Mouse (Mus musculus) liver, embryonic 16.5 days (tissue): ENCODE measurements around the gene Gm45711. TPM values are rescaled to one million over a fixed set of nuclear protein-coding genes. Genes with fewer than 3 reads are reported as not detected.
"Not testable (repeated sequence)": the region's sequence is repeated elsewhere in the genome, so short reads cannot be mapped to it uniquely, and the experiment has no call there.

ENCODE experiments used
- ATAC-seq: fragments of 200-750 bp; cut with Nextera tagmentation; 2 replicates; pipeline ENCODE4 v1.8.0; 2017; ENCODE audit warnings: low read depth, mild to moderate bottlenecking, moderate number of reproducible peaks, moderate library complexity
- H3K27ac ChIP-seq: fragments of 300-500 bp; sonication (generic); 2 replicates; pipeline ENCODE4 v1.5.1; 2014; ENCODE audit warnings: mild to moderate bottlenecking, low read length
- H3K27me3 ChIP-seq: fragments of 300-500 bp; sonication (generic); 2 replicates; pipeline ENCODE4 v1.6.1; 2014; ENCODE audit warnings: low read depth, low read length, mixed read lengths; ENCODE audit not compliant: control insufficient read depth, insufficient read depth
- H3K36me3 ChIP-seq: fragments of 300-500 bp; sonication (generic); 2 replicates; pipeline ENCODE4 v1.6.1; 2014; ENCODE audit warnings: mild to moderate bottlenecking; ENCODE audit not compliant: control insufficient read depth, insufficient read depth
- H3K4me1 ChIP-seq: fragments of 300-500 bp; sonication (generic); 2 replicates; pipeline ENCODE4 v1.6.1; 2014; ENCODE audit warnings: low read depth, low read length, mixed read lengths; ENCODE audit not compliant: control insufficient read depth
- H3K4me2 ChIP-seq: fragments of 300-500 bp; sonication (generic); 2 replicates; pipeline ENCODE4 v1.6.1; 2014; ENCODE audit warnings: low read depth, low read length, mixed read lengths
- H3K4me3 ChIP-seq: fragments of 300-500 bp; sonication (generic); 2 replicates; pipeline ENCODE4 v1.5.1; 2014; ENCODE audit warnings: low read depth, mild to moderate bottlenecking, low read length
- H3K9ac ChIP-seq: fragments of 300-500 bp; sonication (generic); 2 replicates; pipeline ENCODE4 v1.6.1; 2014; ENCODE audit warnings: low read depth, low read length
- H3K9me3 ChIP-seq: fragments of 300-500 bp; sonication (generic); replicated peaks from 2 replicates; pipeline ENCODE4 v1.6.1; 2016; ENCODE audit warnings: low read length; ENCODE audit not compliant: control insufficient read depth
- WGBS: fragments of 180-500 bp; shearing (Covaris S2); extraction: QIAGEN DNeasy Blood & Tissue Kit; methylation state at CpG from one replicate; pipeline ENCODE4 v1.1.7; 2014; ENCODE audit not compliant: insufficient replicate concordance; 5-methylcytosine and 5-hydroxymethylcytosine counted together
- polyA plus RNA-seq: library from polyadenylated mRNA; unstranded; fragments of >200 nt; fragmentation: Nextera tagmentation; extraction: Ambion mirVana; gene quantifications from 2 replicates; pipeline ENCODE4 v1.2.1, GENCODE M21; 2015

Gene Gm45711
- polyA plus RNA-seq, 1 experiment from 2014 or later, result not detected

DNA sequence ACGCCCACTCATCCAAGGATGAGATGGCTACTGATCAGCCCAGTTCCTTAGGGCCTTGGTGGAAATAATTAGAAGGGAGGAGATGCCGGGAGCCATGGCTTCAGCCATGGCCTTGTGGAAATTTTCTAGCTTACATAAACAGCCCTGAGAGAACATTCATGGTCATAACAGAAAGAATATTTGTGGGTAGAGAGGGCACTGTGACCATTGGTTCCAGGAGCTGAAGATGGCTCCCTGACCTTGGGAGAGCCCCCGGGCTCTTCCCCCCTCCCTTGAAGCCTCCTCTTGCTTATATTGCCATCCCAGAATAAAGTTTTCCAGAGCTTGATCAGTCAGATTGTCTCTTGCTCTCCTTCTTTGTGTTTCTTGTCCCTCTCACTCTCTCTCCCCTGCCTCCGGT lies 7.3 kb downstream of the Gm45711 start:
- H3K4me1 ChIP-seq, ATAC-seq, H3K27ac ChIP-seq, H3K27me3 ChIP-seq, H3K4me3 ChIP-seq, H3K9ac ChIP-seq, H3K9me3 ChIP-seq, H3K4me2 ChIP-seq, H3K36me3 ChIP-seq: not testable (repeated sequence)
- WGBS, result 67% methylated on average over 4 of the region's 4 CpGs

DNA sequence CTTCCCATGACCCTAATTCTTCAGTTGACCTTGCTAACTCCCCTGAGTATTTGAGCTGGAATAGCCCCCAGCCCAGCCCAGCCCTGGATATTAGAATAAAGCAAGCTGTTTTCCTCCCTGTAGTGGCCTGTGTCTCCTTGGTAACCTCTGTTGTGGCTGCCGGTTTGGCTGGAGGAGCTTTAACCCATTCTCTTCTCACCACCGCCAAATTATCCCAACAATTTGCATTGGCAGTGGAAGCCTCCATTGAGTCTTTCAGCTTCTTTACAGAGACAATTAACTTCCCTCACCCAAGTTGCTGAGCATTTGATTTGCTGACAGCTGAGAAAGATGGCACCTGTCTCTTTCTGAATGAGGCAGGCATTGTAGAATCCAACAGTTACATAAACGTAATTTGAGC lies 8.3 kb downstream of the Gm45711 start:
- not testable (repeated sequence) for H3K4me3 ChIP-seq, H3K4me1 ChIP-seq, H3K27me3 ChIP-seq, H3K27ac ChIP-seq, H3K36me3 ChIP-seq, H3K9ac ChIP-seq, H3K9me3 ChIP-seq, H3K4me2 ChIP-seq, ATAC-seq
- 42% methylated on average over 3 of the region's 3 CpGs for WGBS

DNA sequence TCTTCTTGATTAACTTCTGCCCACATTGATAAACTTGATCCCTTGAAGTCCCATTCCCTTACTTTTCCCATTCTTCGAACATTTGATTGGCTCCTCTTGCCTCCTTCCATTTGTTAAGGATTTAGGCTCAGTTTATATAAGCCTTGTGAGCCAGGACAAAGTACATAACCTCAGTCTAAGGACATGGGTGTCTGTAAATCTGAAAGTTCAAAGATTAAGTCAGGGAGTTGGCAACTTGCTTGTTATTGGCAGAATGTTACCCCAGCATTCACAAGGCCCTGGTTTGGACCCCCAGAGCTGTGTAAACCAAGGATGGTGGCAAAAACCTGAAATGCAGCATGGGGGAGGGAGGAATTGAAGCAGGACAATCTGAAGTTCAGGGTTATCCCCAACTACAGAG lies 15.5 kb downstream of the Gm45711 start:
- Histone ChIP-seq H3K9ac (no peak overlapping the region), H3K27me3 (no peaks in the 10 kb centered on the region), H3K27ac (no peak overlapping the region), H3K36me3 (no peaks in the 10 kb centered on the region), H3K4me3 (no peak overlapping the region), H3K9me3 (no peaks in the 10 kb centered on the region), H3K4me2 (no peak overlapping the region), H3K4me1 (no peaks in the 10 kb centered on the region)
- ATAC-seq, result no peak
- 57% methylated on average over 1 of the region's 1 CpGs for WGBS

DNA sequence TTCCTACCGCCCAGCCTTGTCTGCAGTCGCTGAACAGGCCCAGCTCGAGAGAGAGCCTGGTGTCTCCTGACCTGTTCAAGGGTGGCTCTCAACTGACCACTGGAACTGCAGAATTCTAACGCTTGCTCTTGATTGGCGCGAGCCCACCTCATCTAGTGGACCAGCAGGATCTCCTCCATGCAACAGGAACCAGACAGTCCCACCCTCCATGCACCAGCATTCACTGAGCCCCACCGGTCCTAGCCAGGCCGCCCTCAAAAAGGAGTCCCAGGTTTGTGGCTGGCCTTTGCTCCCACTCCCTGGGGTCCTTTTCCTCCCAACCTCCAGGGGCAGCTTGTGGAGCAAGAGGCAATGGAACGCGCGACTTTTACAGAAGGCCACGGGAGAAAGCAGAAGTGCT lies 16.8 kb downstream of the Gm45711 start, which contains the start of gene Cmtm2a:
Cmtm2a (minus strand) TSS at position 101 of the 400 bp plus-strand sequence.
- 70% methylated on average over 12 of the region's 12 CpGs for WGBS
- not testable (repeated sequence) for H3K27ac ChIP-seq, H3K4me1 ChIP-seq, H3K4me2 ChIP-seq, H3K27me3 ChIP-seq, H3K36me3 ChIP-seq, H3K9ac ChIP-seq, ATAC-seq, H3K4me3 ChIP-seq, H3K9me3 ChIP-seq

DNA sequence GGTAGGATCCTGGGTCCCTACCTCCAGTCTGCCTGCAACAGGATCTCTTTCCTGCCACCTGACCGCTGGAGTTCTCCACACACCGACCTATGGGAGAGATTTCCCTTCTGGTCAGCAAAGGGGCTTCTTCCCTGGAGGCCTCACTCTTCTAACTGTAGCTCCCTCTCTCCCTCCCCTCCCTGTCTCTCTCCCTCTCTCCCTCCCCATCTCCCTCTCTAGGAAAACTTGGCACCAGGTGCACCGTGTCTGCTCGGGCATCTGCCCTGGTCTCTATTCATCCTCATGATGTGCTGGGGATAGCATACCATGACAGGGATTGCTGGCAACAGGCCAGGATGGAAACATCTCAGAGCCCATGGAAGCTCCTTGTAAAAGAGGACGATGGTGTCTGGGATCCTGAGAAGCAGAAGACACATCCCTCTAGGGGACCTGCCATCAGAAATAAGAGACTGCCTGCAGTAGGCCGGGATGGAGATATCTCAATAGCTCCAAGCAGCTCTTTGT lies 40.9 kb downstream of the Gm45711 start:
- no peak for ATAC-seq
- no peak overlapping the region for H3K9ac ChIP-seq
- no peak overlapping the region for H3K4me3 ChIP-seq
- 79% methylated on average over 6 of the region's 6 CpGs for WGBS
- H3K36me3 ChIP-seq, result no peaks in the 10 kb centered on the region
- H3K4me1 ChIP-seq, result no peaks in the 10 kb centered on the region
- no peak overlapping the region for H3K4me2 ChIP-seq
- H3K27ac ChIP-seq, result no peak overlapping the region
- H3K27me3 ChIP-seq, result no peaks in the 10 kb centered on the region
- H3K9me3 ChIP-seq, result no peaks in the 10 kb centered on the region

DNA sequence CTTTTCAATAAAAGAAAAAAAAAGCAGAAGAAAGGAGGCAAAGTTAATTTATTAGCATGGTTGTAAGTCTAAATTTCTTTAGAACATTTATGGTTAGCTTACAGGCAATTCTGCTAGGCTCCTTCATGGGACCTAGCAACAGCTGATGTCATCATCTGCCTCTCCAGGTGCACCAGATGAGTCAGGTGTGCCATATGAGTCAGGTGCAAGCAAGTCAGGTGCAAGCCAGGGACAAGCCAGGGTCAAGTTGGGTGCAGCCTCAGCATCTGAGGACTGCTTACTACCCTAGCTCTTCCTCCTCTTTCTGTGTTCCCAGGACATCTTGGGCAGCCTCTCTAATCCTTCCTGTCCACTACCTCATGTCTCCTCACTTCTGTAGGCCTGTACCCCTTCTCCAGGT lies 41.5 kb downstream of the Gm45711 start:
- H3K4me3 ChIP-seq, result no peak overlapping the region
- no peaks in the 10 kb centered on the region for H3K9me3 ChIP-seq
- no peak for ATAC-seq
- H3K36me3 ChIP-seq, result no peaks in the 10 kb centered on the region
- H3K4me2 ChIP-seq, result no peak overlapping the region
- H3K27ac ChIP-seq, result no peak overlapping the region
- H3K9ac ChIP-seq, result no peak overlapping the region
- H3K4me1 ChIP-seq, result no peaks in the 10 kb centered on the region
- no peaks in the 10 kb centered on the region for H3K27me3 ChIP-seq

DNA sequence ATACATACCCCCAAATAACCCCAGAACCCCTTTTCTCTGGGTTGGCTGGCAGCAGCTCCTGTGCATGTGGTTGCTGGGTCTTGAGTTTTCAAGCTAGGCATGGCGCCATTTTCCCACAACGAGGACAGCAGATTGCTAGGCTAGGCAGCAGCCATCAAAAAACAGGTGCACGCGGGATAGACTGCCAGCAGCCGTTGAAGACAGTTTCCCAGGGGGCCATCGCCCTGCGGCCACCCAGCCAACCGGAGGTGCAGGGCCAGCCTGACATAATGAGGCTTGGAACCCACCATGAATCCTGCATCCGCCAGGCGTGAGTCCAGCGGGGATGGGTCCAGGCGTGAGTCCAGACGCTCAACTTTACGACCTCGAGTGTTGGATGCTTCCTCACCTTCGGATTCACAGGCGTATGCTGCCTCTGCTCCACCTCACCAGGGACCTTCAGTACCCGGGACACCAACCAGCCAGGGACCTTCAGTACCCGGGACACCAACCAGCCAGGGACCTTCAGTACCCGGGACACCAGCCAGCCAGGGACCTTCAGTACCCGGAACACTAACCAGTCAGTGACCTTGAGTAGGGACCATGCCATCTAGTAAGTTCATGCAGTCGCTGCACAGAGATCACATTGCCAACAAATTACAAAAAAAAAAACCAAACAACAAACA lies 45.5 kb downstream of the Gm45711 start:
- not testable (repeated sequence) for H3K9ac ChIP-seq, H3K4me3 ChIP-seq, H3K4me1 ChIP-seq, H3K27ac ChIP-seq, ATAC-seq, H3K9me3 ChIP-seq, H3K27me3 ChIP-seq, H3K4me2 ChIP-seq, H3K36me3 ChIP-seq
- 80% methylated on average over 22 of the region's 22 CpGs for WGBS

DNA sequence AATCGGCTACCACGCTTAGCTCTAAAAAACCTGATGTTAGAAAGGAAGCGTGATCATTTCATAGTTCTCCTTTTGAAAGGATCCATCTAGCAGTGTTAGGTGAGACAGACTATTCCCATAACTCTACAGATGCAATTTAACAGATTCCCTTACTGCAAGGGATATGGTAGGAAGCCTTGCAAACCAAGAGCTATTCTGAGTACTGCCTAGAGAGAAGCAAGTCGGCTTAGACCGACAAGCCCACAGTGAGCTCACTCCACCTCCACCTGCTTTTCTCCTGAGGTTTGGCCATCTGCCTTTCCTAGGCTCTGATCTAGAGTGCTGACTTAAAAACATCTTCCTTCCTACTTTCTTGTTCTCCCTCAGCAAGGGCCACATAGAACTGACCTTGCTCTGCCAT lies 48.1 kb downstream of the Gm45711 start:
- H3K4me2 ChIP-seq, H3K27ac ChIP-seq, H3K4me1 ChIP-seq, H3K9ac ChIP-seq, ATAC-seq, H3K9me3 ChIP-seq, H3K4me3 ChIP-seq, H3K27me3 ChIP-seq, H3K36me3 ChIP-seq: not testable (repeated sequence)
- WGBS, result 76% methylated on average over 5 of the region's 5 CpGs

DNA sequence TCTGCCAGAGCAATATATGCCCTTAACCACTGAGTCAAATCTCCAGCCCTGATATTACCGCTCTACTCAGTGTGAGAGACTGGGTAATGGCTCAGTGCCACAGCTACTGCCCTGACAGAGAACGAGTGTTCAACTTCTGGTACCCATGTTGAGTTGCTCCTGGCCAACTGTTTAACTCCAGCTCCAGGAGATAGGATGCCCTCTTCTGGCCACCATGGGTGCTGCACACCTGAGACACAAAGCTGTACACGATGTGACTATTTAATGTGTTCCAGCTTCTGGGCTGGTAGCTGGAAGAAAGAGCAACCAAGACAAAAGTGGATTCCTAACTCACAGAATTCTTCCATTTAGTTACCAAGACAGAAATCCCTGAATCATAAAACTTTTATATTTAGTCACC lies 56.9 kb downstream of the Gm45711 start:
- Histone ChIP-seq H3K4me3 (no peak overlapping the region), H3K4me2 (no peak overlapping the region), H3K27me3 (no peaks in the 10 kb centered on the region), H3K9me3 (no peaks in the 10 kb centered on the region), H3K36me3 (peaks cover 5% of the 10 kb centered on the region), H3K4me1 (peaks cover 9% of the 10 kb centered on the region), H3K27ac (no peak overlapping the region), H3K9ac (no peak overlapping the region)
- no peak for ATAC-seq
- 61% methylated on average over 3 of the region's 3 CpGs for WGBS
